Mouse (Mus musculus) monocyte, adult 5-6 weeks (primary cell): ENCODE results near the gene Gm11559. TPM values are rescaled to one million over a fixed set of nuclear protein-coding genes. Genes with fewer than 3 reads are reported as not detected.
"Not testable (repeated sequence)": the region's sequence is repeated elsewhere in the genome, so short reads cannot be mapped to it uniquely, and the experiment has no call there.

Source experiments
- ATAC-seq: fragments of 153-309, 156-312 bp; replicated peaks from 2 replicates; pipeline ENCODE4 v1.8.0; 2017; ENCODE audit warnings: mild to moderate bottlenecking; ENCODE audit not compliant: low TSS enrichment, insufficient number of reproducible peaks, severe bottlenecking, poor library complexity, low FRiP score
- total RNA-seq: library from RNA; stranded (forward); fragments of 200-1000, 200-491, 200-594 nt; gene quantifications from 3 replicates; pipeline ENCODE4 v1.2.3, GENCODE M21; 2017

The Gm11559 gene
- not detected in 3 replicates for total RNA-seq

DNA sequence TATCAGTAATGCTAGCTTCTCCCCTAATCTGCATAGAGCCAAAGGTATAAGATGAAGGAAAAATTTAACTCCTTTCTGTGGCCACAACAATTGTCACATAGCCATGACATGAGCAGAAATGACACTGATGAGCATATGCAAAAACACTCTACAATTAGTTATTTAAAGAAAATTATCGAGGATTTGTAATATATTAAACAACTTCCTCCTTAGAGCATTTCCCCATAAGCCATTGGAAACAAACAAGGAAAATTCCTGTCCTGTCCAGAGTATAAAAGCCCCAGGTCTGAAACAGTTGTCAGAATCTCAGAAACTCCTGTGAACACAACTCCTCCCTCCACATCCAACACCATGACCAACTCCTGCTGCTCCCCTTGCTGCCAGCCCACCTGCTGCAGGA is at the start of gene Gm11559:
TSS of gene Gm11559 (plus strand) at position 301 of the 400 bp plus-strand sequence.
- not testable (repeated sequence) for ATAC-seq

DNA sequence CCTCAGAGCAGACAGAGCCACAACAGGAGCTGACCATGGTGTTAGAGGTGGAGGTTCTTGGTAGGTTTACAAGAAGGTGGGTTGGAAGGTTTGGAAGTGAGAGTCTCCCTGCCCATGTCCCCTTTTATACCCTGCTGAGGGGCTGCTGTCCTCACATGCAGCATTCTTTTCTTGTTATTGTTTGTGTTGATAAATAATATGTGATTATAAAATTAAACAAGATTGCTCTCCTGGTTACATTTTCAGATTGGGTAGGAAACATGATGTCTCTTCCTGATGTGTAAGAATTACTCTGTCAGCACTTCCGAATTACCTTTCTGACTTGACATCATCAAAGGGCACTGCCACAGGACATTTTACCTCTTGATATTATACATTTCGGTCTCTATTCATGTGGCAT is 48.7 kb upstream of the Gm11559 start, which contains the start of gene Gm11564:
TSS of gene Gm11564 (minus strand) at position 101 of the 400 bp plus-strand sequence.
- not testable (repeated sequence) for ATAC-seq

DNA sequence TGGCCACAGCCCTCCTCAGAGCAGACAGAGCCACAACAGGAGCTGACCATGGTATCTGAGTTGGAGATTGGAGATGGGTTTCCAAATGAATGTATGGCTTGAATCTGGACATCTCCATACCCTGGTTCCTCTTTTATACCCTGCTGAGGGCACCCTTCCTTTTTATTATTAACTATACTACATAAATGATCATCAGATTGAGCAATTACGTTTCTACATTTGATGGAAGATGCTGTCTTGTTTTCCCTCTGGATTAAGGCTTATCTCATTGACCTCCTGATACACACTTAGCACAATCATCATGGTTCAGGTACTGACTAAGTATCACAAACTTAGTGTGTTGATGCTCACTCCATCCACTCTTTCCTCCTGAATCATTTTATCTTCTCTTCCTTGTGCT is 26.3 kb upstream of the Gm11559 start, which contains the start of gene 2300003K06Rik:
TSS of gene 2300003K06Rik (minus strand) at position 101 of the 400 bp plus-strand sequence.
- no peak for ATAC-seq

DNA sequence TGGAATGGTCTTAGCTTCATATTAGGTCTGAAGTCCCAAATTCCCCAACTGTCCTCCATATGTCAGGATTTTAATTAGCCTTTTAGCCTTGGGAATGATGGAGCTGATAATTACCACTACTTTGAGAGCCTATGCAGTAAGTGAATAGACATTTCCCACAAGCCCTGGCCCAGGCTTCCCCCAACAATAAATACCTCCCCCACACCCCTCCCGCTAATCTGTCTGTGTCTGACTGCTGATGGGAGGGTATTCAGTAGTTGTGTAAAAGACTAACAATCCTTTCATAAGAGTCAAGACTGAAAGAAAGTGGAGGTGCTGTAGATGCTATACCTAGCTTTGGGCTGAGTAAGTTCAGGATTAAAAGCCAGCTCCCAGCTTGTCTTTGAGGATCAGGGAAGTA is 22.1 kb upstream of the Gm11559 start:
- ATAC-seq, result no peak

DNA sequence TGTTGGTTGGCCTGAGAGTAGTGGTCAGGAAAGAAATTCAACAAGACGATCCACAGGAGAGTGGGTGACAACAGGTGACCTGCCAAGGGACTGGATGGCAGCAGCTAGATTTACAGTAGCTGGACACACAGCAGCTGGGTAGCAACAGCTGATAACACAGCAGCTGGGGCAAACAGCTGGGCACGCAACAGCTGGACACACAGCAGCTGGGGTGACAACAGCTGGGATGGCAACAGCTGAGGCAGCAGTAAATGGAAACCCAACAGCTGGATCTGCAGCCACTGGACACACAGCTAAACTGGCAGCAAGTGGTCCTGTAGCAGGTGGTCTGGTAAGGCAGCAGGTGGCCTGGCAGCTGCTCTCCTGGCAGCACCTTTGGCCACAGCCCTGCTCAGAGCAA is 17.5 kb upstream of the Gm11559 start:
- ATAC-seq, result no peak

DNA sequence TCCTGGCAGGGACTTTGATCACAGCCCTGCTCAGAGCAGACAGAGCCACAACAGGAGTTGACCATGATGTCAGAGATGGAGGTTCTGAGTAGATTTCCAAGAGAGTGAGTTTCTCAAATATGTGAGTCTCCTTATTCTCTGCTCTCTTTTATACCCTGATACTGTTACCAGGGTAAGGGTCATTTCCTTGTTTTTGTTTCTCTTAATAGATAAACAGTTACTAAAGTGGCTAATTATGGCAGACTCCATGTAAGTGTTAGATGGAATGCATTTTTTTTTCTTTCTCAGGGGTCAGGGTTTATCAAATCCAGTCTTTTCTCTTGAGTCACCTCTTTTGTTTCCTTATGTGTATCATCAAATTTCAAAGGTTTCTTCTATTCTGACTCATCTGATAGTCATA is 12.8 kb upstream of the Gm11559 start, which contains the start of gene Krtap4-16:
TSS of gene Krtap4-16 (minus strand) at position 101 of the 400 bp plus-strand sequence.
- ATAC-seq, result no peak

DNA sequence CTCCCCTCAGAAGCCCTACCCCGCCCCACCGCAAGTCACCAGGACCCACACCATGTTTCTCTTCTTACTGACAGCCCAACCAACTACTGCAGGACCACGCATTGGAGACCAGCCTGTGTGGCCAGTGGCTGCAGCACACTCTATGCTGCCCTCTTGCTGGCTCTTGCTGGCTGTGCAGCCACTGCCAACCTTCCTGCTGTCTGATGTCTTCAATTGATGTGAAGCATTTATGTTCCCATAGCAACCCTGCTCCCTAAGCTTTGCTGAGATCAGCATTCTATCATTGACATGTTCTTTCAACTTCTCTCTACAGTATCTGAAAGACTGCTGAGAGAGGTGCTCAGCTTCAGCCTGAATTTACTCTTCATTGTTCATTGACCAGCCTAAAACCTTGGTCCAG is 10.2 kb upstream of the Gm11559 start:
- no peak for ATAC-seq

DNA sequence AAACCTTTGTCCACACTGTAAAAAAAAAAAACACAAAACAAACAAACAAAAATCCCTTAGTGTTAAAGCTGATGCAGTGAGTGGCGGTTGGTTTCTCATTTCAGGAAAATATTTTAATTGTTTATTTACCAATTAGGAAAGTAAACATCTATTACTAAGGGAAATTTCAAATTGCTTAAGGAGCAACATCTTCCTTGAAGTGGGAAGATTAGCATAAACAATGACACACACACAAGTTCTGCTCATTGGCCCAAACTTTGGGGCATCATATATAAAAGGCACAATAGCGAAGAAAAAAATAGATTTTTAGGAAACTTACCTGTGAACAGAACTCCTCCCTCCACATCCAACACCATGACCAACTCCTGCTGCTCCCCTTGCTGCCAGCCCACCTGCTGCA is 6.7 kb upstream of the Gm11559 start, which contains the start of gene Gm11568:
TSS of gene Gm11568 (plus strand) at position 301 of the 400 bp plus-strand sequence.
- ATAC-seq, result no peak

DNA sequence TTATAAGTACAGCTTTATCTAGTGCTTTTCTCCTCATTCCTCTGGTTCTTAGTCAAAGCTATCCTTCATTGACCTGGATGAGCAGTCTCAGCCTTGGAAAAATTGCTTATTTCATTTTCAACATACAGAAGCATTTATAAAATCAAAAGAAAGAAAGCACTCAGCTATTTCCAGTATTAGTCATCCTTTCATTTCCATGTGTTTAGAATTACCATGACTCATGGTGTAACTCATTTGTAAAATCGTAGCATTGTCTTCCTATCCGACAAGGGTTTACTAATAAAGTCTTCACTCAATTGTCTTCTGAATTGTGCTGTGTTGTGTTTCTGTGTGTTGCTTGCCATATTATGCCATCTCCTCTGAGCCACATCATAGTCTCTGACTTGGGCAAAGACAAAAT is 5.5 kb upstream of the Gm11559 start:
- no peak for ATAC-seq

DNA sequence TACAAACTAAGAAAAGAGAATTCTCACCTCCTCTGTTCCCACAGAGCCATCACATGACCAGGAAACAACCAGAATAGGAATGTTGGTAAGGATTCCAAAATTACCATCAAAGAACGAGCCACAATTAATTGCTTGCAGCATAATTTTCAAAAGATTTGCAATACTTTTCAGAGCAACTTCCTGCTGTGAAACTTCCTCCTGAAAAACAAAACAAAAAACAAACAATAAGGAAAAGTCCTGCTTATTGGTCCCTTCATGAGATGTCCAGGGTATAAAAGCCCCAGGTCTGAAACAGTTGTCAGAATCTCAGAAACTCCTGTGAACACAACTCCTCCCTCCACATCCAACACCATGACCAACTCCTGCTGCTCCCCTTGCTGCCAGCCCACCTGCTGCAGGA is 8.8 kb downstream of the Gm11559 start, which contains the start of gene Krtap9-1:
TSS of gene Krtap9-1 (plus strand) at position 301 of the 400 bp plus-strand sequence.
- ATAC-seq, result not testable (repeated sequence)

DNA sequence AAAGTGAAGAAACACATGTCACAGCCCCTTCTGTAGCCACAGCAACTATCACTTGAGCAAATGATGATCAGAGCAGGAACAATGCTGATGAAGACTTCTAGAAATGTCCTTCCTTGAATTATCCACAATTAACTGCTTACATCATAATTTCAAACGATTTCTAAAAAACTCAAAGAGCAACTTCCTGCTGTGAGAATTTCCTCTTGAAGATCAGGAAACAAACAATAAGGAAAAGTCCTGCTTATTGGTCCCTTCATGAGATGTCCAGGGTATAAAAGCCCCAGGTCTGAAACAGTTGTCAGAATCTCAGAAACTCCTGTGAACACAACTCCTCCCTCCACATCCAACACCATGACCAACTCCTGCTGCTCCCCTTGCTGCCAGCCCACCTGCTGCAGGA is 14.6 kb downstream of the Gm11559 start, which contains the start of gene Gm11567:
TSS of gene Gm11567 (plus strand) at position 301 of the 400 bp plus-strand sequence.
- ATAC-seq, result not testable (repeated sequence)

DNA sequence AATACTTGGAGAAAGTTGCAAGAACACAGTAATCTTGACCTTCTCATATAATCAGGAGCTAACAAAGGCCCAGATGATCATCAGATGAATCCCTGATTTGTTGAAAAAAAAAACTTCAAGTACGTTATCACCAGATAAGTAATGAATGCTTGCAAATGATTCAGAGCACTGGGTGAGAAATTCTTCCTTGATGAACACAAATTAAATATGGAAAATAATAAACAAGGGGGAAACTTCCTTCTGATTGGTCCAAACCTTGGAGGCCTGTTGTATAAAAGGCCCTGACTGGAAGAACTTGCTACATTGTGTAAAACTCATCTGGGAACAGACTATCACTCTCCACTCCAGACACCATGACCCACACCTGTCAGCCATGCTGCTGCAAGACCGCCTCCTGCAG is 43.3 kb downstream of the Gm11559 start, which contains the start of gene Krtap31-1:
TSS of gene Krtap31-1 (plus strand) at position 301 of the 400 bp plus-strand sequence.
- no peak for ATAC-seq

DNA sequence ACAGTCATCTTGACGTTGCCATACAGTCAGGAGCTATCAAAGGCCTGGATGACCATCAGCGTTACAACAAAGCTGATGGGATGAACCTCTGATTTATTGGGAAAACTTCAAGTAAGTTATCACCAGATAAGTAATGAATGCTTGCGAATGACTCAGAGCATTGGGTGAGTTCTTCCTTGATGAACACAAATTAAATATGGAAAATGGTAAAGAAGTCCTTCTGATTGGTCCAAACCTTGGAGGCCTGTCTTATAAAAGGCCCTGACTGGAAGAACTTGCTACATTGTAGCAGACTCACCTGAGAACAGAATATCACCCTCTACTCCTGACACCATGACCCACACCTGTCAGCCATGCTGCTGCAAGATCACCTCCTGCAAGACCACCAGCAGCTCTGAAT is 50.2 kb downstream of the Gm11559 start, which contains the start of gene Gm11565:
TSS of gene Gm11565 (plus strand) at position 301 of the 400 bp plus-strand sequence.
- no peak for ATAC-seq

Other genes starting within 250 kb of the Gm11559 start
- not detected in 3 replicates for gene Krtap2-4, start 249.6 kb upstream of the Gm11559 start, total RNA-seq
- not detected in 3 replicates for gene Gm11562, start 244.0 kb upstream of the Gm11559 start, total RNA-seq
- not detected in 3 replicates for gene Krtap4-1, start 236.2 kb upstream of the Gm11559 start, total RNA-seq
- not detected in 3 replicates for gene Krtap4-2, start 229.4 kb upstream of the Gm11559 start, total RNA-seq
- not detected in 3 replicates for gene Krtap4-7, start 220.4 kb upstream of the Gm11559 start, total RNA-seq
- not detected in 3 replicates for gene Gm11555, start 214.2 kb upstream of the Gm11559 start, total RNA-seq
- gene Gm11563, start 205.5 kb upstream of the Gm11559 start, total RNA-seq, result not detected in 3 replicates
- gene Krtap4-6, start 198.5 kb upstream of the Gm11559 start, total RNA-seq, result not detected in 3 replicates
- gene Gm14190, start 173.7 kb upstream of the Gm11559 start, total RNA-seq, result not detected in 3 replicates
- not detected in 3 replicates for gene Gm14180, start 130.2 kb upstream of the Gm11559 start, total RNA-seq
- not detected in 3 replicates for gene Gm11595, start 91.6 kb upstream of the Gm11559 start, total RNA-seq
- not detected in 3 replicates for gene Krtap4-8, start 83.8 kb upstream of the Gm11559 start, total RNA-seq
- not detected in 3 replicates for gene Krtap4-9, start 79.3 kb upstream of the Gm11559 start, total RNA-seq
- not detected in 3 replicates for gene Gm11596, start 71.0 kb upstream of the Gm11559 start, total RNA-seq
- gene Gm11569, start 65.5 kb upstream of the Gm11559 start, total RNA-seq, result not detected in 3 replicates
- gene Gm11554, start 60.0 kb upstream of the Gm11559 start, total RNA-seq, result not detected in 3 replicates
- gene Krtap4-13, start 54.6 kb upstream of the Gm11559 start, total RNA-seq, result not detected in 3 replicates
- gene Gm11564, start 48.8 kb upstream of the Gm11559 start, total RNA-seq, result not detected in 3 replicates
- not detected in 3 replicates for gene 2300003K06Rik, start 26.4 kb upstream of the Gm11559 start, total RNA-seq
- not detected in 3 replicates for gene Krtap4-16, start 12.9 kb upstream of the Gm11559 start, total RNA-seq
- not detected in 3 replicates for gene Gm11568, start 6.6 kb upstream of the Gm11559 start, total RNA-seq
- not detected in 3 replicates for gene Krtap9-1, start 8.9 kb downstream of the Gm11559 start, total RNA-seq
- not detected in 3 replicates for gene Gm11567, start 14.7 kb downstream of the Gm11559 start, total RNA-seq
- gene Krtap31-1, start 43.4 kb downstream of the Gm11559 start, total RNA-seq, result not detected in 3 replicates
- not detected in 3 replicates for gene Gm11565, start 50.3 kb downstream of the Gm11559 start, total RNA-seq
- gene Krtap31-2, start 71.8 kb downstream of the Gm11559 start, total RNA-seq, result not detected in 3 replicates
- not detected in 3 replicates for gene Krtap9-5, start 84.0 kb downstream of the Gm11559 start, total RNA-seq
- not detected in 3 replicates for gene Krtap29-1, start 114.6 kb downstream of the Gm11559 start, total RNA-seq
- gene Krtap16-1, start 122.1 kb downstream of the Gm11559 start, total RNA-seq, result not detected in 3 replicates
- gene Krtap17-1, start 129.5 kb downstream of the Gm11559 start, total RNA-seq, result not detected in 3 replicates
- not detected in 3 replicates for gene Krt33a, start 151.7 kb downstream of the Gm11559 start, total RNA-seq
- not detected in 3 replicates for gene Krt33b, start 165.4 kb downstream of the Gm11559 start, total RNA-seq
- not detected in 3 replicates for gene Krt34, start 177.1 kb downstream of the Gm11559 start, total RNA-seq
- gene Krt31, start 186.1 kb downstream of the Gm11559 start, total RNA-seq, result not detected in 3 replicates
- gene Krt32, start 223.8 kb downstream of the Gm11559 start, total RNA-seq, result not detected in 3 replicates
- not detected in 3 replicates for gene Krt35, start 231.8 kb downstream of the Gm11559 start, total RNA-seq
- not detected in 3 replicates for gene Krt36, start 241.2 kb downstream of the Gm11559 start, total RNA-seq